Mouse (Mus musculus): ENCODE measurements at regions not wholly inside any gene's neighbourhood (a gene's known extent, or its start where the extent isn't known, plus 50 kb on each side); places are given as distances from the start of the nearest gene placed in this dataset.
"Not testable (repeated sequence)": the region's sequence is repeated elsewhere in the genome, so short reads cannot be mapped to it uniquely, and the experiment has no call there.

- H3K36me3 ChIP-seq (ENCODE audit: control insufficient read depth, insufficient read depth, low read length), result no peaks in the 10 kb centered on the region
- WGBS, result 87% methylated on average over 3 of the region's 3 CpGs
- H3K9me3 ChIP-seq (ENCODE audit: control insufficient read depth, low read length), result no peaks in the 10 kb centered on the region
- H3K4me1 ChIP-seq (ENCODE audit: control insufficient read depth, insufficient read depth, low read length), result no peaks in the 10 kb centered on the region
- no peak for ATAC-seq (ENCODE audit: low read depth)
- no peak overlapping the region for H3K4me3 ChIP-seq (ENCODE audit: low read depth, low read length)
- H3K27ac ChIP-seq (ENCODE audit: low read depth, low read length), result no peak overlapping the region
- H3K4me2 ChIP-seq (ENCODE audit: low read depth, low read length), result no peak overlapping the region
- H3K9ac ChIP-seq (replicated peaks; ENCODE audit: low read depth, low read length), result no peak overlapping the region
- H3K27me3 ChIP-seq (ENCODE audit: control insufficient read depth, insufficient read depth, low read length), result no peaks in the 10 kb centered on the region
These were observed 191.5 kb downstream of the Kctd12 start for GRCm38 (mm10) chr14:102790916-102791315.

GRCm38 (mm10) chr14:102782227-102782626 lies 200.2 kb downstream of the Kctd12 start:
- H3K4me2 ChIP-seq (ENCODE audit: low read depth, low read length), result no peak overlapping the region
- H3K36me3 ChIP-seq (ENCODE audit: control insufficient read depth, insufficient read depth, low read length), result no peaks in the 10 kb centered on the region
- no peak for ATAC-seq (ENCODE audit: low read depth)
- H3K4me3 ChIP-seq (ENCODE audit: low read depth, low read length), result no peak overlapping the region
- no peak overlapping the region for H3K9ac ChIP-seq (replicated peaks; ENCODE audit: low read depth, low read length)
- no peak overlapping the region for H3K27ac ChIP-seq (ENCODE audit: low read depth, low read length)
- H3K27me3 ChIP-seq (ENCODE audit: control insufficient read depth, insufficient read depth, low read length), result no peaks in the 10 kb centered on the region
- H3K4me1 ChIP-seq (ENCODE audit: control insufficient read depth, insufficient read depth, low read length), result no peaks in the 10 kb centered on the region
- no peaks in the 10 kb centered on the region for H3K9me3 ChIP-seq (ENCODE audit: control insufficient read depth, low read length)

GRCm38 (mm10) chr14:102769716-102770115 lies 212.7 kb downstream of the Kctd12 start:
- H3K27me3 ChIP-seq (ENCODE audit: control insufficient read depth, insufficient read depth, low read length), result no peaks in the 10 kb centered on the region
- H3K4me1 ChIP-seq (ENCODE audit: control insufficient read depth, insufficient read depth, low read length), result no peaks in the 10 kb centered on the region
- H3K36me3 ChIP-seq (ENCODE audit: control insufficient read depth, insufficient read depth, low read length), result no peaks in the 10 kb centered on the region
- H3K4me3 ChIP-seq (ENCODE audit: low read depth, low read length), result no peak overlapping the region
- no peak overlapping the region for H3K27ac ChIP-seq (ENCODE audit: low read depth, low read length)
- 72% methylated on average over 3 of the region's 3 CpGs for whole genome bisulfite sequencing
- no peak for ATAC-seq (ENCODE audit: low read depth)
- no peak overlapping the region for H3K4me2 ChIP-seq (ENCODE audit: low read depth, low read length)
- H3K9me3 ChIP-seq (ENCODE audit: control insufficient read depth, low read length), result no peaks in the 10 kb centered on the region
- no peak overlapping the region for H3K9ac ChIP-seq (replicated peaks; ENCODE audit: low read depth, low read length)

- ATAC-seq (ENCODE audit: low read depth), result no peak
- no peak overlapping the region for H3K4me3 ChIP-seq (ENCODE audit: low read depth, low read length)
These were observed 233.8 kb downstream of the Kctd12 start for GRCm38 (mm10) chr14:102748687-102749086.

GRCm38 (mm10) chr14:102742331-102742730 lies 240.1 kb downstream of the Kctd12 start:
- no peak overlapping the region for H3K9ac ChIP-seq (replicated peaks; ENCODE audit: low read depth, low read length)
- H3K4me1 ChIP-seq (ENCODE audit: control insufficient read depth, insufficient read depth, low read length), result no peaks in the 10 kb centered on the region
- ATAC-seq (ENCODE audit: low read depth), result no peak
- no peaks in the 10 kb centered on the region for H3K9me3 ChIP-seq (ENCODE audit: control insufficient read depth, low read length)
- 93% methylated on average over 8 of the region's 8 CpGs for WGBS
- H3K27ac ChIP-seq (ENCODE audit: low read depth, low read length), result no peak overlapping the region
- no peak overlapping the region for H3K4me3 ChIP-seq (ENCODE audit: low read depth, low read length)
- no peak overlapping the region for H3K4me2 ChIP-seq (ENCODE audit: low read depth, low read length)
- H3K27me3 ChIP-seq (ENCODE audit: control insufficient read depth, insufficient read depth, low read length), result no peaks in the 10 kb centered on the region
- no peaks in the 10 kb centered on the region for H3K36me3 ChIP-seq (ENCODE audit: control insufficient read depth, insufficient read depth, low read length)

More at GRCm38 (mm10) chr14:102748687-102749086, 233.8 kb downstream of the Kctd12 start:
- H3K4me2 ChIP-seq (ENCODE audit: low read depth, low read length), result no peak overlapping the region
- H3K4me1 ChIP-seq (ENCODE audit: control insufficient read depth, insufficient read depth, low read length), result no peaks in the 10 kb centered on the region
- no peaks in the 10 kb centered on the region for H3K27me3 ChIP-seq (ENCODE audit: control insufficient read depth, insufficient read depth, low read length)
- no peak overlapping the region for H3K27ac ChIP-seq (ENCODE audit: low read depth, low read length)
- H3K9ac ChIP-seq (replicated peaks; ENCODE audit: low read depth, low read length), result no peak overlapping the region
- WGBS, result 53% methylated on average over 1 of the region's 1 CpGs
- no peaks in the 10 kb centered on the region for H3K36me3 ChIP-seq (ENCODE audit: control insufficient read depth, insufficient read depth, low read length)
- no peaks in the 10 kb centered on the region for H3K9me3 ChIP-seq (ENCODE audit: control insufficient read depth, low read length)

GRCm38 (mm10) chr14:102736656-102737055 lies 245.8 kb downstream of the Kctd12 start:
- Histone ChIP-seq H3K9me3 (ENCODE audit: control insufficient read depth, low read length) (no peaks in the 10 kb centered on the region), H3K4me3 (ENCODE audit: low read depth, low read length) (no peak overlapping the region), H3K4me2 (ENCODE audit: low read depth, low read length) (no peak overlapping the region), H3K27me3 (ENCODE audit: control insufficient read depth, insufficient read depth, low read length) (no peaks in the 10 kb centered on the region), H3K27ac (ENCODE audit: low read depth, low read length) (no peak overlapping the region), H3K4me1 (ENCODE audit: control insufficient read depth, insufficient read depth, low read length) (no peaks in the 10 kb centered on the region), H3K9ac (replicated peaks; ENCODE audit: low read depth, low read length) (no peak overlapping the region), H3K36me3 (ENCODE audit: control insufficient read depth, insufficient read depth, low read length) (no peaks in the 10 kb centered on the region)
- 81% methylated on average over 2 of the region's 2 CpGs for WGBS
- ATAC-seq (ENCODE audit: low read depth), result no peak

- not testable (repeated sequence) for H3K27ac ChIP-seq (ENCODE audit: low read depth, low read length); H3K4me2 ChIP-seq (ENCODE audit: low read depth, low read length); H3K9me3 ChIP-seq (ENCODE audit: control insufficient read depth, low read length); H3K4me3 ChIP-seq (ENCODE audit: low read depth, low read length); H3K9ac ChIP-seq (replicated peaks; ENCODE audit: low read depth, low read length); H3K4me1 ChIP-seq (ENCODE audit: control insufficient read depth, insufficient read depth, low read length); H3K36me3 ChIP-seq (ENCODE audit: control insufficient read depth, insufficient read depth, low read length); H3K27me3 ChIP-seq (ENCODE audit: control insufficient read depth, insufficient read depth, low read length); ATAC-seq (ENCODE audit: low read depth)
- WGBS, result 91% methylated on average over 4 of the region's 4 CpGs
These were observed 248.7 kb downstream of the Kctd12 start for GRCm38 (mm10) chr14:102733718-102734117.

- WGBS, result 67% methylated on average over 5 of the region's 5 CpGs
- no peak for ATAC-seq (ENCODE audit: low read depth)
These were observed 250.7 kb downstream of the Kctd12 start for GRCm38 (mm10) chr14:102731746-102732145.

GRCm38 (mm10) chr14:102722633-102723032 lies 259.8 kb downstream of the Kctd12 start:
- no peak for ATAC-seq (ENCODE audit: low read depth)
- H3K4me2 ChIP-seq (ENCODE audit: low read depth, low read length), result no peak overlapping the region
- H3K36me3 ChIP-seq (ENCODE audit: control insufficient read depth, insufficient read depth, low read length), result no peaks in the 10 kb centered on the region
- no peak overlapping the region for H3K9ac ChIP-seq (replicated peaks; ENCODE audit: low read depth, low read length)
- no peaks in the 10 kb centered on the region for H3K9me3 ChIP-seq (ENCODE audit: control insufficient read depth, low read length)
- H3K27ac ChIP-seq (ENCODE audit: low read depth, low read length), result no peak overlapping the region
- no peak overlapping the region for H3K4me3 ChIP-seq (ENCODE audit: low read depth, low read length)
- H3K4me1 ChIP-seq (ENCODE audit: control insufficient read depth, insufficient read depth, low read length), result no peaks in the 10 kb centered on the region
- H3K27me3 ChIP-seq (ENCODE audit: control insufficient read depth, insufficient read depth, low read length), result no peaks in the 10 kb centered on the region
- 62% methylated on average over 2 of the region's 2 CpGs for WGBS

More at GRCm38 (mm10) chr14:102731746-102732145, 250.7 kb downstream of the Kctd12 start:
- Histone ChIP-seq H3K4me1 (ENCODE audit: control insufficient read depth, insufficient read depth, low read length) (no peaks in the 10 kb centered on the region), H3K27me3 (ENCODE audit: control insufficient read depth, insufficient read depth, low read length) (no peaks in the 10 kb centered on the region), H3K9ac (replicated peaks; ENCODE audit: low read depth, low read length) (no peak overlapping the region), H3K36me3 (ENCODE audit: control insufficient read depth, insufficient read depth, low read length) (no peaks in the 10 kb centered on the region), H3K27ac (ENCODE audit: low read depth, low read length) (no peak overlapping the region), H3K4me3 (ENCODE audit: low read depth, low read length) (no peak overlapping the region), H3K4me2 (ENCODE audit: low read depth, low read length) (no peak overlapping the region), H3K9me3 (ENCODE audit: control insufficient read depth, low read length) (no peaks in the 10 kb centered on the region)

GRCm38 (mm10) chr14:102718558-102718957 lies 263.9 kb downstream of the Kctd12 start:
- H3K4me2 ChIP-seq (ENCODE audit: low read depth, low read length), result no peak overlapping the region
- WGBS, result 90% methylated on average over 2 of the region's 2 CpGs
- no peak overlapping the region for H3K27ac ChIP-seq (ENCODE audit: low read depth, low read length)
- H3K27me3 ChIP-seq (ENCODE audit: control insufficient read depth, insufficient read depth, low read length), result no peaks in the 10 kb centered on the region
- no peaks in the 10 kb centered on the region for H3K36me3 ChIP-seq (ENCODE audit: control insufficient read depth, insufficient read depth, low read length)
- no peaks in the 10 kb centered on the region for H3K4me1 ChIP-seq (ENCODE audit: control insufficient read depth, insufficient read depth, low read length)
- ATAC-seq (ENCODE audit: low read depth), result no peak
- no peak overlapping the region for H3K9ac ChIP-seq (replicated peaks; ENCODE audit: low read depth, low read length)
- H3K4me3 ChIP-seq (ENCODE audit: low read depth, low read length), result no peak overlapping the region
- no peaks in the 10 kb centered on the region for H3K9me3 ChIP-seq (ENCODE audit: control insufficient read depth, low read length)

All from neural tube, embryonic 14.5 days (tissue).